Mouse (Mus musculus) retina, postnatal 7 days (tissue): Measurements from ENCODE around the gene Ssc5d.

Source experiments
- DNase-seq: peaks from one replicate; pipeline ENCODE4 v3.0.0-alpha.2; 2012; ENCODE audit warnings: low read depth, low spot score

The Ssc5d gene

DNA sequence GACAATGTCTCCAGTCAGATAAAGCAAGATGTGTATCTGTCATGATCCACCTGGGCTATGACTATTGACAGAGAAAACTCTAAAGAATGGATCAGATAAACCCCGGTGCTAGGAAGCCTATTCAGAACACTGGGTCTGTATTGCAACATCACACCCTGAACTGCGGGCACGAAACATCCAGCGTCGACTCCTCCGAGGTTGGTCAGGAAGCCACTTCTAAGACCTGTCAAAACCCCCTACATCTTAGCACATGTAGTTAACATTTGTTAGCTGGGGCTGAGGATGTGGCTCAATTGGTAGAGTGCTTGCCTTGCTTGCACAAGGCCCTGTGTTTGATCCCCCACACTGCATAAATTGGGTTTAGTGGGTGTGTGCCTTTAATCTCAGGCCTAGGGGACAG, 22.8 kb downstream of the Ssc5d start:
- DNase-seq, result no peak

DNA sequence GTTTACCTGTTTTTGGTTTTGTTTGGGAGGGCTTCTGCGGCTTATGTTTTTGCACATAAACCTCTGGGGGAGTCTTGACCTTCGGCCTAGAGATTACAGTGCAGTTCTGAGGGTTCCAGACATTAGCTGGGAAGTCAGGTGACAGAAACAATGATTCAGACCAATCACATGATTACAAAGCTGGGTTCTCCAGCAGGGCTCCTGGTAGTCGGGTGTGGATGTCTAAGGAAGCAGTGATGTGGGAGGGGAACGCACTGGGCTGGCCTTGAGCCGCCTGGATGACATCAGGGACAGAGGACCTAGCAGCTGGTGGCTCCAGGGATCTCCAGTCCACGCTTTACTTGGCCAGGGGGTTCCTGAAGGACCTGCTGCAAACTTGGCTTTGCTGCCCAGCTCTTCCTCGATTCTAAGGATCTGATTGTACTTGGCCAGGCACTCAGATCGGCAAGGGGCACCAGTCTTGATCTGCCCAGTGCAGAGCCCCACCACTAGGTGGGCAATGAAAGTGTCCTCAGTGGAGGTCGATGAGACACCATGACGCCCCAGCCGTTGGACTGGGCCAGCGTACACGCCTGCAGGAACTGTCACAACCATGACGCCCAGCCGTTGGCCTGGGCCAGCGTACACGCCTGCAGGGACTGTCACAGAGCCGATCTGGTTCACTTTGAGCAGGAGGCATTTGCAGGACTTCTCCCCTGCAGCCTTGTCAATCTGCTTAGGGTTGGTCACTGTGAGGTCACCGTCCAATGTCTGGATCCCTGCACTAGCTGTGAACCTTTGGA, 25.2 kb downstream of the Ssc5d start:
- DNase-seq, result no peak

DNA sequence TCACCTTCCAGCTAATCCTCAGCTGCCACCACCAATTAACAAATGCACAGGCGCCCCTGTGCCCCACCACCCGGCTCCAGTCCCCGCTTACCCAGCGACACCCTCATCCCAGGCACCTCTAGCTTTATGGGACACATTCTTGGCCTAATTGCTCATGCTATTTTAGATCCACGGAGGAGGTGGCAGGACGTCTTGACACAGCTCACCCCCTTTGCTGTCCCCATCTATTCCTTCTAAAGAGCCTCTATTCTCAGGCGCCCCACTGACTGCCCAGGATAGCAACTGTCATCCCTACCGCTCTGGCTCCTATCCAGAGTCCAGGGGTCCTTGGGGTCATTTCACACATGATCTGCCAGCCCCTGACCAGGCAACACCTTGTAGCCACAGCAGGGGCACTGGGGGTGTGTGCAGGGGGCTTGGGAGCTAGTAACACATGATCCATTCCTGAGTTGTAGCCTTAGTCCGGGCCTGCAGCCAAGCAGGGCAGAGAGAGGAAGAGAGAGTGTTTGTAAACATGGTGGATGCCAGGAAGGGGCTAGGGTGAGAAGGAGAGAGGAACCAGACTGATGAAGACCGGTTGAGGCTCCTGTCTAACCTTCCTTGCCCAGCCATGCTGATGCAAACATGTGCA, 28.3 kb downstream of the Ssc5d start:
- no peak for DNase-seq

DNA sequence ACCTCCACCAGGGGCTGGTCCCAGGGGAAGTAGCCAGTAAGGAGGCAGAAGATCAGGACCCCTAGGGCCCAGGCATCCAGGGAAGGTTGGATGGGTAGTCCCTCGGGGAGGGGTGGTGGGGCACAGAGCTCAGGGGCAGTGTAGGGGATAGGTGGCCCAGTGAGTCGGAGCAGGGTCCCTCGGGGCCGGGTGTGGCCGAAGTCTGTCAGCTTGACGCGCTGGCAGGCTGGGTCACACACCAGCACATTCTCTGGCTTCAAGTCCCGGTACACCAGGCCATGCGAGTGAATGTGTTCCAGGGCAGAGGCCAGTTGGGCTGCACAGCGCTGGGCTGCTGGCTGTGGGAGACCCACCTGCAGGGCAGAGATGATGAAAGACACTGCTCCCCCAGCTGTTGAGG, 31.8 kb downstream of the Ssc5d start:
- no peak for DNase-seq

DNA sequence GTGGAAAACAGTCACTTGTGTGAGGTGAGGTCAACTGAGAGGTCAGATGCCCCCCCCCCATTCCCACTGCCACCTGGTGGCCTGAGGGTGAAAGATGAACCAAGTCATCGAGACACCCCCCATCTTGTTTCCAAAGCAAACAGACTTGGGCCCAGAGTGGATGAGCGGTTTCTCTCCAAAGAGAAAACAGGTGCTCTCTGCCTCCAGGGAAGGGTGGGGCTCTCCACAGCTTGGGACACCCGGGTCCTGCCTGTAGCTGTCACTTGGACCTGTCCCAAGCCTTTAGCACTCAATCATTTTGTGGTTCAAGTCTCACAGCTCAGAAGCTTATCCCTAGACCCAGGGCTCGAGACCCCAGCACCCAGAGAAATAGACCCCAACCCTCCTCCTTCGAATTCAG, 37.9 kb downstream of the Ssc5d start:
- no peak for DNase-seq

DNA sequence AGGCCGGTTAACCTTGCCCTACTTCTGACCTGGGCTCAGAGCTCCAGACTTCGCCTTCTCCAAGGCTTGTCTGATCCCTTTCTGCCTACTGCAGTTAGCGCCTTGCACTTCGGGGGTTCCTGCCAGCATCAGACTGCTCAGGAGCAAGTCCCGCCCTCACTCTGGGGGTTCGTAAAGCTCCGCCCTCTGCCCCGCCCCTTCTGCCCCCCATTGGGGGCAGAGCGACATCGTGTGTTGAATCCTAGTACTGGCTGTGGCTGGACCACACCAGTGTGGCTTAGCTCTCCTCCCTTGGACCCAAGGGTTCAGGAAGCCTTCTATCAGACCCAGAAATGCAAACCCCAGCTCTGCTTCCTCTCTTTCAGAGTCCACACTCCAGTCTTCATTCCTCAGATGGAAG, 38.7 kb downstream of the Ssc5d start, which contains the start of gene Sbk2:
TSS of gene Sbk2 (minus strand) at position 135 of the 400 bp plus-strand sequence.
- DNase-seq, result peak; percentile 77

DNA sequence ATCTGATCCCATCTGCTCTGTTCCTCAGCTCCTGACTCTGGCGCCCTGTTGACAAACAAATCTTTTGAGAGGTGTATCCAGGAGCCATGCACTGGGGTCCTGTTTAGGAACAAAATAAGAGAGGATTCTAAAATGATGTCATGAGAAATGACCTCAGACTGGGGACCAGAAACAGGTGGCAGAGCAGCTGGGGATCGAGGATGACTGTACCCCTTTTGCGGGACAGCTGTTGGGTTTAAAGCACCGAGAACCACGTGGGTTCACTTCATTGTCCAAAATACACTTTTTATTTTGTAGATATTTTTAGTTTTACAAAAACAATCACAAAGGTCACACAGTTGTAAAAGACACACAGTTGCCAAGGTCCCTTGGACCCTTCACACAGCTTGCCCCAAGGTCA, 39.4 kb downstream of the Ssc5d start:
- no peak for DNase-seq

DNA sequence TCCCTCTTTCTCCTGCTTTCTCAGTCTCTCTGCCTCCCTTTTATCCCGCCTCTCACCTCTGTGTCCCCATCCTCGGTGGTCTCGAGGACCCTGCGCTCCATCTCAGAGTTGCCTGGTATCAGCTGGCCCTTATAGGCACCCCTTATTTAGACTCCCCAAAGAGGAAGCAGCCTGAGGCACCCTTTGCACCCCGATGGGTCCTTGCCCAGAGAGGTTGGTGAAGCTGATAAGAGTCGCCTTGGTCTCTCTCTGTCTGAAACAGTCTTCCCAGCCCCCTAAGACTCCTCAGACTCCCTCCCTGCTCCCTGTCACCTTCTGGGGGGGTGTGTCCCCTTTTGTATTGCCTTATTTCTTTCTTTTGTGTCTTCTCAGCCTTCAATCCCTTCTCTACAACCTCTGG, 45.5 kb downstream of the Ssc5d start, which contains the start of gene Sbk3:
TSS of gene Sbk3 (minus strand) at position 101 of the 400 bp plus-strand sequence.
- no peak for DNase-seq

DNA sequence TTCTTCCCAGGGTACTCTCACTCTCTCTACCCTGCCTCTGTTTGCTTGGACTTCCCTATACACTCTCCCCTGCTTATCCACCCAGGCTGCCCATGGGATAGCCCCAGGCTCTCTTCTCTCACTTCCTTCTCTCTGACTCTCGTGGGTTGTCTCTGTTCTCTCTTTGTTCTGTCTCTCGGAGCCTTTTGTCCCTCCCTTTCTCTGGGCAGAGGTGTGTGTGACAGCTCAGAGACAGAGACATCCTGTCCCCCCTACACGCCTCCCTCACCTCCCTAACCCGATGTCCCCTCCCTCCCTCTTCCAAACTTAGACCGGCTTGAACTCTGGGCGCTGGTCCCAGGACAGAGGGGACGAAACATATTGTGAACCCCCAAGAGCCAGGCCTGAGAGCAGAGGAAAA, 46.1 kb downstream of the Ssc5d start:
- no peak for DNase-seq

DNA sequence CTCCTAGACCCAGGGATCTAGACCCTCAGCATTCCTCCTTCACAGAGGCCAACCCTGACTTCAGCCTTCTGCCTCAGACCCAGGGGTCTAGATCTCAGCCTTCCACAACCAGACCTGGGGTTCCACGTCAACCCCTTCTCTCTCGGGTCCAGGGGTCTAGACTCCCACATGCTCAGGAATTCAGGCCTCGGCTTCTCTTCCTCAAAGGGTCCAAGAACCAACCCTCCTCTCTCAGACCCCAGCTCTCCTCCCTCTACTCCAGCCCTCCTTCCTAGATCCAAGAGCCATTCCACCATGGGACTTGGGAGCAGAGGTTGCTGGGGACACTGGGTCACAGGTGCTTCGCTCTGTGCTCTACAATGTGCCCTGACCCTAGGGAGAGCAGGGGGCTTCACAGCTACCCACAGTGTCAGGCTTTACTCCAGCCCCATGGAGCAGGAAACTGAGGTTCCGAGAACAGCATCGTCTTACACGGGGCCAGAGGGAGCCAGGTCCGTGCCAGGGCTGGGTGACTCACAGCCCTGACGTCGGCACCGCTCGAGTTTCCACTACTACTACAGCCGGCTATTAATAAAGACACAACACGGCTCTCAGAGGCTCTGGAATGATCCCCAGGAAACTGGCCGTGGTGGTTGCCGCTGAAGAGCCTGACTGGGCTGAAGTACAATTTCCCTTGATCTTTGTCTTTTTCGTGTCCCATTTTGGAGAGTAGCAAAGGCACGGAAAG, 46.9 kb downstream of the Ssc5d start:
- no peak for DNase-seq

DNA sequence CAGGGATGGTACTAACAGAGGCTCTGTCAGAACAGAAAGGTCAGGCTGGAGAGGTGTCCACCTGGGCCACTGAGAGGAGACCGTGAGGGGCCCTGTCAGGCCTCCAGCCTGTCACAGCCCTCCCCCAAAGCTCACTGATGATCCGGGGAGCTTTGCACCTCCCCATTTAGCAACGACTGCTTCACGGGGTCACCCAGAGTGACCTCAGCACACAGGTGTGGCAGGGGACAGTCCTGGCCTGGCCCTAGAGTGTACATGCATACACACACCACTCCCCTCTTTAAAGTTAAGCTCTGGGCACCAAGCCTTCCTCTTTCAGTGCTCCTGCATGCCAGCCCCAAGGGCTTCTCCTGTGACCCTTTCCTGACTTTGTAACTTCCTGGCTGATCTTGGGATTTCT, 49.9 kb downstream of the Ssc5d start:
- DNase-seq, result no peak

DNA sequence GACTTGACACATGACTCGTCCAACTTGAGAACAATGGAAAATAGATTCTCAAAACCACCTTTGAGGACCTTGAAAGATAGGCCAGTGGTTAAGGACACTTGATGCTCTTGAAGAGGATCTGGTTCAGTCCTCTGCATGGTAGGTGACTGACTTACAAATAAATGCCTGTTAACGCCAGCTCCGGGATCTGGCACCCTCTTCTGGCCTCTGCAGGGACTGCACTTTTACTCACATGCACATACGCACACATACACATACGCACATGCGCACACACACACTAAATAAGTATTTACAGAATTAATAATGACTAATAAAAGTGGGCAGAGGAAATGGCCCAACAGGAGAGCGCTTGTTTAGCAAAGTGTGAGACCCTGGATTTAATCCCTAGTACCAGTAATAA, 51.2 kb downstream of the Ssc5d start:
- DNase-seq, result no peak

DNA sequence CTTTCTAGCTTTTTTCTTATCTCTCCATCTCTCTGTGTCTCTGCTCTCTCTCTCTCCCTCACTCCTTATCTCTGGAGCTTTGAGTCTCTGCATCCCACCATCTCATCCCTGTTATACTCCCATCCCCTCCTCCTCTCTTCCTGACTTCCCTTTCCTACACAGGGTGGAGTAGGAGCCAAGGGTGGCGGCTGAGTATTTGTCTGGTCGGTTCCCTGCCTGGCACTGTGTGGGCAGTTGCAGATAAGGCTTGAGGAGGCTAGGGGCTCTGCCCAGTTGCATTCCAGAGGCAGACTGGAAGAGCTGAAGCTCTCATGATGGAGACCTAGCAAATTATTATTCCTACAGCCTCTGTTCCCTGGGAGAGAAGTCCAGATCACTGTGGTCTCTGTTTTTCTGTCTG, 62.7 kb downstream of the Ssc5d start:
- DNase-seq, result no peak

DNA sequence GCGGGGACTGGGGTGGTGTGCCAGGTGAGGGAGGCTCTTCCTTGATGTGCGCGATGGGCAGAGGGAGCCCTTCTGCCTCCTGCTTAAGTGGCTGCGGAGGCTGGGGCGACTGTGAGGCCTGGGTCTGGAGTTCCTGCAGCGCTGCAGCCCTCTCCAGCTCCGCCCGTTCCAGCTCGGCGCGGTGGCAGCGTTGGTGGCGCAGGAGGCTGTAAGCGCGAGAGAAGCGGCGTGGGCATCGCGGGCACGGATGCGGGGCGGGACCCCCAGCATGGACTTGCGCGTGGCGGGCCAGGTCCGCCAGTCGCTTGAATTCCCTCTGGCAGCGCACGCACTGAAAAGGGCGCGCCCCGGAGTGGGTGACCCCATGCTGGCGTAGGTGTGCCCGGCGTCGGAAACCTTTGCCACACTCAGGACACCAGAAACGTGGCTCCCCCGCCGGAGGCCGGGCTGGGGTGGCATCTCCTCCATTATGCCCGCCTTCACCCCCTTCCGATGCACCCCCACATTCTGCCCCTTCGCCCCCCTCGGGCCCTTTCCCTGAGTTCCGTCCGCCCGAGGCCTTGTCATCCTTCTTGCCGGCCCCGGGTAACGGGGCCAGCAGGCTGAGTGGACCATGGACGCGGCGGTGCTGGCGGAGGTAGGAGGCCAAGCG, 67.9 kb downstream of the Ssc5d start:
- DNase-seq, result no peak

DNA sequence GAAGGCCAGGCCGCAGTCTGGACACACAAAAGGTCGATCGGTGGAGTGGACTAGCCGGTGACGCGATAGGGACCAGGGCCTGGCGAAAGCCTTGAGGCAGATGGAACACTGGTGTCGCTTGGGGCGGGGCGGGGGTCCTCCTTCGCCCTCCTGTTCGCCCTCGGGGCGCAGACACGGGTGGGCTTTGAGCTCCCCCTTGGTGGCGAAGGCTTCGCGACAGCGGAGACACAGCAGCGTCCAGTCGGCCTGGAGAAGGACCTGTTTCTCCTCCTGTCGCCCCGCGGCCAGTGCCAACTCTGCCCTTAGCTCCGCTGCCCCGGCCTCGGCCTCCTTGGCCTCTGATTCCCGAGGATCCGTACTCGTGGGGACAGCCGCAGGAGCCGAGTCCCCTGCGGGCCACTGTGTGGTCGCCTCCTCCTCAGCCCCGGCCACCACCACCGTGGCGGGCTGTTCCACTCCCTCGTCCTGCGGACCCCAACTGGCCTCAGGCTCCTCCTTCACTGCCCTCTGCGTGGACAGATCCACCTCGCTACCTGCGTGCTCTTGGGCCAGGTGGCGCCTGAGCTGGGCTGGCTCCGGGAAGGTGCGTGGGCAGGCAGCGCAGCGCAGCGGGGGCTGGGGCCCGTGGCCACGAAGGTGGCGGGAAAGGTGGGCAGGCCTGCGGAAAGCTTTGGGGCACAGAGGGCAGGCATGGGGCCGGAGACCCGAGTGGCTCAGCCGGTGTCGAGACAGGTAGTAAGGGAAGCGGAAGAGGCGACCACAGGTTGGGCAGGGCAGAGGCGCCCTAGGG, 68.6 kb downstream of the Ssc5d start:
- no peak for DNase-seq
